Mouse (Mus musculus) liver, adult 2 months (tissue): Measurements from ENCODE around the gene Clec4d.

Experiments
- CTCF ChIP-seq: fragments of 200-500 bp; IDR thresholded peaks from 2 replicates; pipeline ENCODE4 v1.5.1; 2011; ENCODE audit warnings: low read depth, low read length, control low read depth
- POLR2A ChIP-seq: fragments of 200-500 bp; IDR thresholded peaks from 2 replicates; pipeline ENCODE4 v1.6.1; 2011; ENCODE audit warnings: low read length, control low read depth; ENCODE audit not compliant: insufficient read depth; ENCODE audit errors: extremely low read depth

DNA sequence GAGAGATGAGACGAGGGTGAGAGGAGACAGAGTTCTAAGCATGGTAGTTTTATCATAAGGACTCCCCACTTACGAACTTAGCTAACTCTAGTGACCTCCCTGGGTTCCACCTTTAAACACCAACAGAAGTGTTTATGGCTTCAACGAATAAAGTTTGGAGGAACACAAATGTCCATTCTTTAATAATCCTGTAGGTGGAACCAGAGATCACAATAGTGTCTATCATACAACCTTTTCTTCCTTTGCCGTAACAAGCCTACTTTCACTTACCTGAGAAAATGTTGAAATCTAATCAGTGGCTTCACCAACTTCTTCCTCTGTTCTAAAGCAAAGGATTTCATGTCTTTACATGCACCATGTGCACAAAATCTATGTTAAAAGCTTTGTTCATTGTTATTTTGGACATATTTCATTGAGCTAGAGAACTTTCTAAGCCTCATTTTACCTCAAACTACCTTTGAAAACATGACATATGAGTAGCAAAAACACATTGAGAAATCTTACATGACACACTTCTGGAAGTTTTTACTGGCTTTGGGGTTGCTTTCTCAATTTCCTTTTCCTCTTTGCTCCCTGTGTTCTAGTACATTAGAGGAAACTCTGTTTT lies at the start of gene Clec4d:
- TF ChIP-seq CTCF (no peak), POLR2A (no peak)
